Mouse (Mus musculus): Measurements from ENCODE around the gene Gabra3. TPM values are rescaled to one million over a fixed set of nuclear protein-coding genes. Genes with fewer than 3 reads are reported as not detected.

Gene Gabra3
- under 1 TPM; 0.15 to 0.51 TPM for total RNA-seq (2021)
- long read RNA-seq, experiment 1: 0 reads
- long read RNA-seq, experiment 2: 0 reads

- DNase-seq: no peak
These were observed at the start of gene Gabra3 for GRCm38 (mm10) chrX:72656230-72656898. Gabra3 (minus strand) TSS chrX:72656848.

- no peak for DNase-seq
These were observed 859 bp downstream of the Gabra3 start for GRCm38 (mm10) chrX:72655789-72656188.

GRCm38 (mm10) chrX:72655381-72655780 is 1.3 kb downstream of the Gabra3 start:
- no peak for DNase-seq

GRCm38 (mm10) chrX:72650688-72651087 is 6.0 kb downstream of the Gabra3 start:
- DNase-seq: no peak

- no peak for DNase-seq
These were observed 12.0 kb downstream of the Gabra3 start for GRCm38 (mm10) chrX:72644691-72645090.

GRCm38 (mm10) chrX:72497284-72497683 is 159.4 kb downstream of the Gabra3 start:
- DNase-seq: no peak

- no peak for DNase-seq
These were observed 166.8 kb downstream of the Gabra3 start for GRCm38 (mm10) chrX:72489806-72490205.

- DNase-seq: no peak
These were observed 269.9 kb downstream of the Gabra3 start, which contains the start of gene Magea10 for GRCm38 (mm10) chrX:72386758-72387157. Magea10 (minus strand) TSS chrX:72386858.

Small RNAs within 50 kb of the gene (microRNA-seq; reads per million reads assigned to microRNA genes)
- gene Mir105 (ENCODE audit: borderline replicate concordance in 2 of 2) (0 reads per million in 2 experiments), gene Mir767 (ENCODE audit: borderline replicate concordance in 2 of 2) (0 reads per million in 2 experiments)

Other genes with a start within 250 kb of the Gabra3 start
- gene Gabrq, start 168.3 kb upstream of the Gabra3 start, total RNA-seq (2021): not detected